Mouse (Mus musculus): ENCODE data around the gene Atrnl1. TPM values are rescaled to one million over a fixed set of nuclear protein-coding genes. Genes with fewer than 3 reads are reported as not detected.

The Atrnl1 gene
- polyA plus RNA-seq, 1 experiment from 2014 or later = 3.9 TPM

- TF ChIP-seq EP300 (optimal IDR thresholded peaks at IDR 0.05) (no peak), CTCF (IDR thresholded peaks at IDR 0.05; ENCODE audit: low read depth) (no peak)
- Histone ChIP-seq H3K4me1 (replicated peaks; ENCODE audit: control insufficient read depth, insufficient read depth) (no peaks in the 10 kb centered on the region), H3K4me2 (replicated peaks; ENCODE audit: low read depth) (no peak overlapping the region), H3K9ac (ENCODE audit: low read length) (no peak overlapping the region), H3K36me3 (ENCODE audit: control insufficient read depth, insufficient read depth, low read length) (no peaks in the 10 kb centered on the region), H3K4me3 (ENCODE audit: low read depth, low read length) (no peak overlapping the region), H3K27ac (replicated peaks) (no peak overlapping the region), H3K9me3 (ENCODE audit: control insufficient read depth, low read length) (no peaks in the 10 kb centered on the region), H3K27me3 (ENCODE audit: control insufficient read depth, insufficient read depth, low read length) (no peaks in the 10 kb centered on the region)
- ATAC-seq (ENCODE audit: low FRiP score, low TSS enrichment) = no peak
- DNase-seq (ENCODE audit: low spot score) = no peak
- 66% methylated on average over 7 of the region's 7 CpGs for WGBS
Measured at GRCm38 (mm10) chr19:57575027-57575426, 35.8 kb upstream of the Atrnl1 start.

- ATAC-seq (ENCODE audit: low FRiP score, low TSS enrichment) = no peak
- no peaks in the 10 kb centered on the region for H3K36me3 ChIP-seq (ENCODE audit: control insufficient read depth, insufficient read depth, low read length)
- no peak overlapping the region for H3K4me2 ChIP-seq (replicated peaks; ENCODE audit: low read depth)
- no peak for TF ChIP-seq EP300 (optimal IDR thresholded peaks at IDR 0.05)
- TF ChIP-seq CTCF (IDR thresholded peaks at IDR 0.05; ENCODE audit: low read depth) = no peak
- no peak overlapping the region for H3K4me3 ChIP-seq (ENCODE audit: low read depth, low read length)
- no peak for DNase-seq (ENCODE audit: low spot score)
- no peaks in the 10 kb centered on the region for H3K27me3 ChIP-seq (ENCODE audit: control insufficient read depth, insufficient read depth, low read length)
- 40% methylated on average over 5 of the region's 5 CpGs for WGBS
- H3K9ac ChIP-seq (ENCODE audit: low read length) = no peak overlapping the region
- no peaks in the 10 kb centered on the region for H3K4me1 ChIP-seq (replicated peaks; ENCODE audit: control insufficient read depth, insufficient read depth)
- H3K27ac ChIP-seq (replicated peaks) = no peak overlapping the region
- H3K9me3 ChIP-seq (ENCODE audit: control insufficient read depth, low read length) = no peaks in the 10 kb centered on the region
Measured at GRCm38 (mm10) chr19:57576836-57577235, 34.0 kb upstream of the Atrnl1 start.

DNA sequence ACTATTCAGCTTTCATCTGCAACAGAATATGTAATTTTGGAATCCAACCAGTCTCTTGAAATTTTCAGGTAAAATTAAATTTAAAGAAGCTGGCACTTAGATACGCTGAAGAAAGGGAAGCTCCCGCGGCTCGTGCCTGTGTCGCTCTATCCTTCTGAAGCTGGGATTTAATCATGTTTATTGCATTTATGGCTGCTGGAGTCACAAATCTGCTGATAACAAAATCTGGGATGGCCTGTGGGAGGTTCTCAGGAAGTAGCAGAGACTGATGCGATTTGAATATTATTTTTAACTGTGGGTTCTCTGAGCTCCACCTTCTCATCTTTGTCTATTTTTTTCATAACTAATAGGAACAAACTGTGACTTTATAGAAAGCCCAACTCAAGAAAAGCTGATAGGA is 33.6 kb upstream of the Atrnl1 start:
- no peak overlapping the region for H3K4me2 ChIP-seq (replicated peaks; ENCODE audit: low read depth)
- no peak overlapping the region for H3K9ac ChIP-seq (ENCODE audit: low read length)
- H3K27ac ChIP-seq (replicated peaks) = no peak overlapping the region
- no peaks in the 10 kb centered on the region for H3K36me3 ChIP-seq (ENCODE audit: control insufficient read depth, insufficient read depth, low read length)
- 80% methylated on average over 6 of the region's 6 CpGs for WGBS
- no peak for DNase-seq (ENCODE audit: low spot score)
- TF ChIP-seq CTCF (IDR thresholded peaks at IDR 0.05; ENCODE audit: low read depth) (no peak), EP300 (optimal IDR thresholded peaks at IDR 0.05) (no peak)
- H3K9me3 ChIP-seq (ENCODE audit: control insufficient read depth, low read length) = no peaks in the 10 kb centered on the region
- no peak overlapping the region for H3K4me3 ChIP-seq (ENCODE audit: low read depth, low read length)
- H3K27me3 ChIP-seq (ENCODE audit: control insufficient read depth, insufficient read depth, low read length) = no peaks in the 10 kb centered on the region
- H3K4me1 ChIP-seq (replicated peaks; ENCODE audit: control insufficient read depth, insufficient read depth) = no peaks in the 10 kb centered on the region
- ATAC-seq (ENCODE audit: low FRiP score, low TSS enrichment) = no peak

DNA sequence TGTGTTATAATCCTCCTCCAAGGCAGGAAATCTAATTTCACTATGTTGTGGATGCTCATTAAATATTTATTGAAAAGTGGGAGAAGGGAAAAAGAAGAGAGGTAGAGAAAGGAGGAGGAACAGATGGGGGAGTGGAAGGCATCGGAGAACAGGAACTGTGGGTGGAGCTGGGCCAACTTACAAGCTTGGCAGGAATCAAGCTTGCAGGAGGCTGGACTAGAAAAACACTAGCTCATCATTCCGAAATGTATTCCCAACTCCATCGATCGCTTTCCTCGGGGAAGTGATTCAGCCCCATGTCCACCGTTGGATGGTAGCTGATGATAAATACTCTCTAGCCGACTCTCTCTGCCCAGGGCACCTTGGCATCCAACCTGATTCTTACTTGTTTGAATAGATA is 29.9 kb upstream of the Atrnl1 start:
- no peak for DNase-seq (ENCODE audit: low spot score)
- Histone ChIP-seq H3K4me2 (replicated peaks; ENCODE audit: low read depth) (no peak overlapping the region), H3K4me3 (ENCODE audit: low read depth, low read length) (no peak overlapping the region), H3K36me3 (ENCODE audit: control insufficient read depth, insufficient read depth, low read length) (no peaks in the 10 kb centered on the region), H3K9me3 (ENCODE audit: control insufficient read depth, low read length) (no peaks in the 10 kb centered on the region), H3K27ac (replicated peaks) (no peak overlapping the region), H3K27me3 (ENCODE audit: control insufficient read depth, insufficient read depth, low read length) (no peaks in the 10 kb centered on the region), H3K4me1 (replicated peaks; ENCODE audit: control insufficient read depth, insufficient read depth) (no peaks in the 10 kb centered on the region), H3K9ac (ENCODE audit: low read length) (no peak overlapping the region)
- no peak for TF ChIP-seq EP300 (optimal IDR thresholded peaks at IDR 0.05)
- TF ChIP-seq CTCF (IDR thresholded peaks at IDR 0.05; ENCODE audit: low read depth) = no peak
- no peak for ATAC-seq (ENCODE audit: low FRiP score, low TSS enrichment)
- 61% methylated on average over 7 of the region's 7 CpGs for WGBS

DNA sequence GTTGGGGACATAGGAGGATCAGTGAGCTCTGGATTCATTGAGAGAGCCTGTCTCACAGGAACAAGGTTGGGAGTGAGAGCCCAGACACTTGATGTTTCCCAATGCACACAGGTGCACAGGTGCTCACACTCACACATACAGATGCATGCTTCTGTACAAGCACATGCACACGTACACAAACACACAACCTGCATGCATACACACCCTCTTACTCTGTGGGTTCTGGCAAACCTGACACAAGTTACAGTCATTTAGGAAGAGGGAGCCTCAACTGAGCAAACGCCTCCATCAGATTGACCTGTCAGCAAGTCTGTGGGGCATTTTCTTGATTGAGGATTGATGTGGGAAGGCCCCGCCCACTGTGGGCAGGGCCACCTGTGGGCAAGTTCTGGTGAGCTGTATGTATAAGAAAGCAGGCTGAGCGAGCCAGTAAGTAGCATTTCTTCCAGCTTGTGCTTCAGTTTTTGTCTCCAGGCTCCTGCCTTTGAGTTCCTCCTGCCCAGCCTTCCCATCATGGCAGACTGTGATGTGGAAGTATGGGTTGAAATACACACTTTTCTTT is 25.5 kb upstream of the Atrnl1 start:
- 56% methylated on average over 4 of the region's 4 CpGs for WGBS
- no peak overlapping the region for H3K4me2 ChIP-seq (replicated peaks; ENCODE audit: low read depth)
- H3K4me3 ChIP-seq (ENCODE audit: low read depth, low read length) = no peak overlapping the region
- ATAC-seq (ENCODE audit: low FRiP score, low TSS enrichment) = peak; percentile 51; the same call in 1 of the 2 replicates
- H3K36me3 ChIP-seq (ENCODE audit: control insufficient read depth, insufficient read depth, low read length) = no peaks in the 10 kb centered on the region
- no peak overlapping the region for H3K27ac ChIP-seq (replicated peaks)
- no peak overlapping the region for H3K9ac ChIP-seq (ENCODE audit: low read length)
- peak; percentile 46 for DNase-seq (ENCODE audit: low spot score)
- TF ChIP-seq EP300 (optimal IDR thresholded peaks at IDR 0.05) (no peak), CTCF (IDR thresholded peaks at IDR 0.05; ENCODE audit: low read depth) (no peak)
- H3K4me1 ChIP-seq (replicated peaks; ENCODE audit: control insufficient read depth, insufficient read depth) = no peaks in the 10 kb centered on the region
- H3K27me3 ChIP-seq (ENCODE audit: control insufficient read depth, insufficient read depth, low read length) = no peaks in the 10 kb centered on the region
- no peaks in the 10 kb centered on the region for H3K9me3 ChIP-seq (ENCODE audit: control insufficient read depth, low read length)

- H3K27me3 ChIP-seq (ENCODE audit: control insufficient read depth, insufficient read depth, low read length) = no peaks in the 10 kb centered on the region
- TF ChIP-seq CTCF (IDR thresholded peaks at IDR 0.05; ENCODE audit: low read depth) (peak; percentile 31; the same call in 1 of the 2 replicates), EP300 (optimal IDR thresholded peaks at IDR 0.05) (no peak)
- H3K9me3 ChIP-seq (ENCODE audit: control insufficient read depth, low read length) = no peaks in the 10 kb centered on the region
- DNase-seq (ENCODE audit: low spot score) = no peak
- H3K27ac ChIP-seq (replicated peaks) = no peak overlapping the region
- H3K36me3 ChIP-seq (ENCODE audit: control insufficient read depth, insufficient read depth, low read length) = no peaks in the 10 kb centered on the region
- 0 out of 2 replicates have a peak, but pooled peaks have one; percentile 24 for ATAC-seq (ENCODE audit: low FRiP score, low TSS enrichment)
- no peaks in the 10 kb centered on the region for H3K4me1 ChIP-seq (replicated peaks; ENCODE audit: control insufficient read depth, insufficient read depth)
- WGBS = 16% methylated on average over 10 of the region's 10 CpGs
- H3K4me2 ChIP-seq (replicated peaks; ENCODE audit: low read depth) = peak overlapping the region; percentile 17
- no peak overlapping the region for H3K9ac ChIP-seq (ENCODE audit: low read length)
- H3K4me3 ChIP-seq (ENCODE audit: low read depth, low read length) = no peak overlapping the region
Measured at GRCm38 (mm10) chr19:57586172-57586571, 24.7 kb upstream of the Atrnl1 start.

Data from stomach, postnatal 0 days (tissue).